Mouse (Mus musculus): ENCODE results near the gene Pde10a. TPM values are rescaled to one million over a fixed set of nuclear protein-coding genes. Genes with fewer than 3 reads are reported as not detected.

Pde10a gene
- total and polyA plus RNA-seq, 3 experiments, result 0.04 to 0.41 (median 0.21) TPM

DNA sequence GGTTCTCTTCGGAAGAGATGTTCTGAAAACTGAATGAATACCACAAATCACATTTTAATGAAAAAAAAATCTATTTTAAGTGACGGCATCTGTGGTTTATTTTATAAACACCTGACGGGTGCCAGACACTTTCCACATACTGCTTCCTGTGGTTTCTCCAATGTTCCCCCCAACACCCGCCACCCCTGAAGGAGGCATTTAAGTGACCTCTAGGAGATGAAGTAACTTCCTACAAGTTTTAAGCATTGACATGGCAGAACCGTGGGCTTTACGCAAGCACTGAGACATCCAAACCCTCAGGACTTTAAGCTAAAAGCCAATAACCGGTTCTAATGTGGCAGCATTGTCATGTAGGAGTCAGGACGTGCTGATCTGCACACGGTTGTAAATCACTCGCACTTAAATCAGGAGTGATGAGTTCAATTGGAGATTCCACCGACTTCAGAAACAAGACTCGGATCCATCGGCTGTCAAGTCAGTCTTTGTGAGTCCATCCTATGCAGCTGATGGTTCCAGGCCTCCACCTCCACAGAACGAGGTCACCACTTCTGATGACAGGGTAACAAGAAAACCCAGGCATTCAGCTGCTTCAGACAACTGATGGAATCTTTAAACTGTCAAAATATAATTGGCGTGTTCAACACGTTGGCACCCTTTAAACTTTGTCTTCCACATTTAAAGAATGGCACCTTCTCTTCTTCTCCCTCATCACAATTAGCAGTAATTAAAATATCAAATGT lies 115.7 kb downstream of the Pde10a start:
- Histone ChIP-seq H3K4me3 (replicated peaks in 1 of 3; ENCODE audit: low read depth in 2 of 3, low read length in 2 of 3, poor library complexity in 1 of 3) (no peak overlapping the region), H3K9ac (ENCODE audit: insufficient read depth, low read depth) (no peak overlapping the region), H3K27ac (ENCODE audit: insufficient read depth, low read depth) (no peak overlapping the region), H3K9me3 (replicated peaks; ENCODE audit: low read length) (no peaks in the 10 kb centered on the region), H3K79me2 (replicated peaks; ENCODE audit: control insufficient read depth, extremely low read depth, insufficient read depth, poor library complexity, severe bottlenecking) (no peaks in the 10 kb centered on the region), H3K4me1 (ENCODE audit: control insufficient read depth in 1 of 2, insufficient read depth in 2 of 2) (peaks cover 3 to 28% of the 10 kb centered on the region in 2 experiments; a peak in 3 of 4 replicates), H3K36me3 (replicated peaks in 1 of 2; ENCODE audit: control insufficient read depth in 1 of 2, insufficient read depth in 1 of 2, low read length in 1 of 2) (no peaks in the 10 kb centered on the region), H3K4me2 (ENCODE audit: insufficient read depth, low read depth, poor library complexity, severe bottlenecking) (peak overlapping the region; percentile 29; the same call in 1 of the 2 replicates), H3K27me3 (replicated peaks) (no peaks in the 10 kb centered on the region)
- in situ Hi-C loops (cut with MboI; ENCODE audit: low pct_ligation_motif_present, low pct_unique_long_range_greater_than_20kb, low sequenced_read_pairs), result loop anchor here (25.0 kb wide), 1 partner anchor 96 kb away; no protein-coding TSS in a partner anchor
- peak; percentile 3 for DNase-seq (ENCODE audit: extremely low read depth)
- TF ChIP-seq NELFE (IDR thresholded peaks at IDR 0.05; ENCODE audit: low read depth, low read length) (no peak), ETS1 (conservative IDR thresholded peaks at IDR 0.05; ENCODE audit: low read depth, low read length) (0 out of 2 replicates have a peak, but pooled peaks have one; percentile 9), KAT2A (IDR thresholded peaks at IDR 0.05; ENCODE audit: insufficient replicate concordance, low read length) (no peak), CTCF (conservative IDR thresholded peaks at IDR 0.05 in 1 of 2, IDR thresholded peaks at IDR 0.05 in 1 of 2; ENCODE audit: low read depth in 2 of 2, low read length in 2 of 2) (no peak), BHLHE40 (IDR thresholded peaks at IDR 0.05; ENCODE audit: low read depth, low read length) (0 out of 2 replicates have a peak, but pooled peaks have one; percentile 27), TBP (conservative IDR thresholded peaks at IDR 0.05; ENCODE audit: low read depth, low read length) (no peak), POLR2A (IDR thresholded peaks at IDR 0.05; ENCODE audit: low read depth, low read length) (no peak), IRF4 (IDR thresholded peaks at IDR 0.05; ENCODE audit: low read depth, low read length) (no peak), EP300 (IDR thresholded peaks at IDR 0.05; ENCODE audit: low read length) (0 out of 2 replicates have a peak, but pooled peaks have one; percentile 14)
- dilution Hi-C loops (cut with MboI; ENCODE audit: extremely low pct_ligation_motif_present, extremely low pct_unique_long_range_greater_than_20kb, low sequenced_read_pairs), result no loop called here

- no peak overlapping the region for H3K27ac ChIP-seq (ENCODE audit: insufficient read depth, low read depth)
- H3K4me2 ChIP-seq (ENCODE audit: insufficient read depth, low read depth, poor library complexity, severe bottlenecking), result no peak overlapping the region
- no peak overlapping the region for H3K9ac ChIP-seq (ENCODE audit: insufficient read depth, low read depth)
- H3K36me3 ChIP-seq (replicated peaks in 1 of 2; ENCODE audit: control insufficient read depth in 1 of 2, insufficient read depth in 1 of 2, low read length in 1 of 2), result no peaks in the 10 kb centered on the region
- H3K4me3 ChIP-seq (replicated peaks in 1 of 3; ENCODE audit: low read depth in 2 of 3, low read length in 2 of 3, poor library complexity in 1 of 3), result no peak overlapping the region
- no peaks in the 10 kb centered on the region for H3K79me2 ChIP-seq (replicated peaks; ENCODE audit: control insufficient read depth, extremely low read depth, insufficient read depth, poor library complexity, severe bottlenecking)
- in situ Hi-C loops (cut with MboI; ENCODE audit: low pct_ligation_motif_present, low pct_unique_long_range_greater_than_20kb, low sequenced_read_pairs) (loop anchor here (25.0 kb wide), 1 partner anchor 96 kb away; no protein-coding TSS in a partner anchor), dilution Hi-C loops (cut with MboI; ENCODE audit: extremely low pct_ligation_motif_present, extremely low pct_unique_long_range_greater_than_20kb, low sequenced_read_pairs) (no loop called here)
- H3K9me3 ChIP-seq (replicated peaks; ENCODE audit: low read length), result no peaks in the 10 kb centered on the region
- peak; percentile 6 for DNase-seq (ENCODE audit: extremely low read depth)
- TF ChIP-seq NELFE (IDR thresholded peaks at IDR 0.05; ENCODE audit: low read depth, low read length) (no peak), ZC3H11A (IDR thresholded peaks at IDR 0.05; ENCODE audit: low read depth, low read length) (no peak), KAT2A (IDR thresholded peaks at IDR 0.05; ENCODE audit: insufficient replicate concordance, low read length) (no peak), RCOR1 (conservative IDR thresholded peaks at IDR 0.05; ENCODE audit: low read depth, low read length) (no peak), USF1 (IDR thresholded peaks at IDR 0.05; ENCODE audit: low read depth, low read length) (no peak), MEF2A (IDR thresholded peaks at IDR 0.05; ENCODE audit: borderline replicate concordance, low read depth, low read length) (no peak), SMC3 (IDR thresholded peaks at IDR 0.05; ENCODE audit: low read depth, low read length) (no peak), MAX (IDR thresholded peaks at IDR 0.05; ENCODE audit: low read length) (no peak), POLR2AphosphoS2 (IDR thresholded peaks at IDR 0.05; ENCODE audit: low read depth, low read length) (no peak), GABPA (IDR thresholded peaks at IDR 0.05; ENCODE audit: insufficient replicate concordance, low read depth, low read length) (no peak), ZMIZ1 (IDR thresholded peaks at IDR 0.05; ENCODE audit: low read depth, low read length) (no peak), MYC (IDR thresholded peaks at IDR 0.05; ENCODE audit: low read depth, low read length) (no peak), BHLHE40 (IDR thresholded peaks at IDR 0.05; ENCODE audit: low read depth, low read length) (no peak)
- no peaks in the 10 kb centered on the region for H3K27me3 ChIP-seq (replicated peaks)
- H3K4me1 ChIP-seq (ENCODE audit: control insufficient read depth in 1 of 2, insufficient read depth in 2 of 2), result peaks cover 3 to 28% of the 10 kb centered on the region in 2 experiments; a peak in 3 of 4 replicates
These were observed 116.3 kb downstream of the Pde10a start for GRCm38 (mm10) chr17:8641491-8641890.

Measured in CH12.LX (cell line).